Mouse (Mus musculus) liver, embryonic 14 days (tissue): ENCODE data around the gene Tns3. TPM values are rescaled to one million over a fixed set of nuclear protein-coding genes. Genes with fewer than 3 reads are reported as not detected.

ENCODE experiments used
- polyA plus RNA-seq: library from polyadenylated mRNA; depleted of rRNA; stranded (reverse); fragments of >200 nt; gene quantifications from 2 replicates; pipeline ENCODE4 v1.2.3, GENCODE M21; 2012; rRNA removed

Tns3 gene
- polyA plus RNA-seq = 2.8 and 3.2 TPM in 2 replicates

DNA sequence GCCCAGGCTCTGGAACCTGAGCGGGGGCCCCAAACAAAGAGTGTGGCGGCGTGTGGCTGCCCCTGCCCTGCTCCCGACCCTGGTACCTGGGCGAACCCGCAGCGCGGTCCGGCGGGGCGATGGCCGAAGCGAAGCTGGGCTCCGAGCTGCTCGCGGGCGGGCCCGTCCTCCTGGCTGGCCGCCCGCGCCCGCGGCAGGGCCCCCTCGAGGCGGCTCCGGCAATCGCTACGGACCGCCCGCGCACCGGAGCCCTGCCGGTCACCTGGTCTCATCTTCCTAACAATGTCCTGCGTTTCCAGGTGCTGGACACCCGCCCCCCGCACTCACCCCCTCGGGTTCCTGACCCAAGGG lies at the start of gene Tns3:
Gene Tns3 (minus strand): TSS at position 143 of the 351 bp plus-strand sequence.

